Mouse (Mus musculus) midbrain, embryonic 14.5 days (tissue): Measurements from ENCODE around the gene Fibcd1. TPM values are rescaled to one million over a fixed set of nuclear protein-coding genes. Genes with fewer than 3 reads are reported as not detected.

ENCODE experiments used
- ATAC-seq: fragments of 200-750 bp; cut with Nextera tagmentation; 2 replicates; pipeline ENCODE4 v1.8.0; 2017; ENCODE audit warnings: moderate number of reproducible peaks, moderate library complexity; ENCODE audit not compliant: low FRiP score, low TSS enrichment
- DNase-seq: peaks from one replicate; pipeline ENCODE4 v3.0.0-alpha.2; 2015
- H3K27ac ChIP-seq: fragments of 300-500 bp; sonication (generic); replicated peaks from 2 replicates; pipeline ENCODE4 v1.5.1; 2014; ENCODE audit warnings: mild to moderate bottlenecking, low read depth, low read length, moderate library complexity
- H3K27me3 ChIP-seq: fragments of 300-500 bp; sonication (generic); 2 replicates; pipeline ENCODE4 v1.6.1; 2014; ENCODE audit warnings: low read length, control low read depth, mixed read lengths; ENCODE audit not compliant: control insufficient read depth, insufficient read depth
- H3K36me3 ChIP-seq: fragments of 300-500 bp; sonication (generic); 2 replicates; pipeline ENCODE4 v1.6.1; 2014; ENCODE audit warnings: low read length, control low read depth; ENCODE audit not compliant: control insufficient read depth, insufficient read depth
- H3K4me1 ChIP-seq: fragments of 300-500 bp; sonication (generic); 2 replicates; pipeline ENCODE4 v1.6.1; 2014; ENCODE audit warnings: mild to moderate bottlenecking, antibody characterized with exemption, low read length, control low read depth; ENCODE audit not compliant: control insufficient read depth, insufficient read depth
- H3K4me2 ChIP-seq: fragments of 300-500 bp; sonication (generic); 2 replicates; pipeline ENCODE4 v1.6.1; 2014; ENCODE audit warnings: mild to moderate bottlenecking, low read length, moderate library complexity
- H3K4me3 ChIP-seq: fragments of 300-500 bp; sonication (generic); replicated peaks from 2 replicates; pipeline ENCODE4 v1.5.1; 2014; ENCODE audit warnings: low read depth, low read length
- H3K9ac ChIP-seq: fragments of 300-500 bp; sonication (generic); replicated peaks from 2 replicates; pipeline ENCODE4 v1.6.1; 2014; ENCODE audit warnings: mild to moderate bottlenecking, low read length, moderate library complexity
- H3K9me3 ChIP-seq: fragments of 300-500 bp; sonication (generic); 2 replicates; pipeline ENCODE4 v1.6.1; 2016; ENCODE audit warnings: low read length, control low read depth, mixed read lengths; ENCODE audit not compliant: control insufficient read depth
- WGBS: fragments of 180-500 bp; shearing (Covaris S2); extraction: QIAGEN DNeasy Blood & Tissue Kit; methylation state at CpG from one replicate; pipeline ENCODE4 v1.1.7; 2014; 5-methylcytosine and 5-hydroxymethylcytosine counted together
- polyA plus RNA-seq: library from polyadenylated mRNA; unstranded; fragments of >200 nt; fragmentation: Nextera tagmentation; extraction: Ambion mirVana; gene quantifications from 2 replicates; pipeline ENCODE4 v1.2.1, GENCODE M21; 2014

Fibcd1 gene
- polyA plus RNA-seq, 1 experiment from 2014 or later: 14.8 TPM

- Histone ChIP-seq H3K27ac (no peak overlapping the region), H3K4me1 (no peaks in the 10 kb centered on the region), H3K4me2 (no peak overlapping the region), H3K4me3 (no peak overlapping the region), H3K9me3 (no peaks in the 10 kb centered on the region), H3K36me3 (peaks cover 52% of the 10 kb centered on the region), H3K27me3 (no peaks in the 10 kb centered on the region), H3K9ac (no peak overlapping the region)
- ATAC-seq: no peak
- DNase-seq: no peak
- 83% methylated on average over 2 of the region's 2 CpGs for WGBS
These were observed 66.5 kb downstream of the Fibcd1 start for GRCm38 (mm10) chr2:31779258-31779657.

GRCm38 (mm10) chr2:31776479-31776878 lies 69.3 kb downstream of the Fibcd1 start:
- no peak for ATAC-seq
- no peak overlapping the region for H3K9ac ChIP-seq
- H3K4me2 ChIP-seq: no peak overlapping the region
- no peak overlapping the region for H3K4me3 ChIP-seq
- no peaks in the 10 kb centered on the region for H3K9me3 ChIP-seq
- peaks cover 35% of the 10 kb centered on the region for H3K36me3 ChIP-seq
- H3K27me3 ChIP-seq: no peaks in the 10 kb centered on the region
- no peak for DNase-seq
- 95% methylated on average over 3 of the region's 3 CpGs for WGBS
- H3K27ac ChIP-seq: no peak overlapping the region
- no peaks in the 10 kb centered on the region for H3K4me1 ChIP-seq

- Histone ChIP-seq H3K4me1 (peaks cover 16% of the 10 kb centered on the region), H3K27ac (no peak overlapping the region), H3K27me3 (no peaks in the 10 kb centered on the region), H3K9ac (no peak overlapping the region), H3K36me3 (no peaks in the 10 kb centered on the region), H3K4me2 (no peak overlapping the region), H3K9me3 (no peaks in the 10 kb centered on the region), H3K4me3 (no peak overlapping the region)
- no peak for ATAC-seq
- 63% methylated on average over 7 of the region's 7 CpGs for WGBS
- no peak for DNase-seq
These were observed 74.9 kb downstream of the Fibcd1 start for GRCm38 (mm10) chr2:31770781-31771441.

GRCm38 (mm10) chr2:31769631-31770111 lies 76.1 kb downstream of the Fibcd1 start:
- no peak overlapping the region for H3K4me3 ChIP-seq
- ATAC-seq (no peak), DNase-seq (no peak)
- H3K4me2 ChIP-seq: no peak overlapping the region
- peaks cover 16% of the 10 kb centered on the region for H3K4me1 ChIP-seq
- no peak overlapping the region for H3K9ac ChIP-seq
- no peaks in the 10 kb centered on the region for H3K27me3 ChIP-seq
- H3K9me3 ChIP-seq: no peaks in the 10 kb centered on the region
- no peaks in the 10 kb centered on the region for H3K36me3 ChIP-seq
- 0 out of 2 replicates have a peak overlapping the region, but pooled peaks have one; percentile 21 for H3K27ac ChIP-seq
- WGBS: 49% methylated on average over 6 of the region's 6 CpGs

- no peak for DNase-seq
- Histone ChIP-seq H3K4me3 (no peak overlapping the region), H3K27ac (0 out of 2 replicates have a peak overlapping the region, but pooled peaks have one; percentile 14), H3K4me1 (peaks cover 16% of the 10 kb centered on the region), H3K36me3 (no peaks in the 10 kb centered on the region), H3K9me3 (no peaks in the 10 kb centered on the region), H3K27me3 (no peaks in the 10 kb centered on the region), H3K4me2 (no peak overlapping the region), H3K9ac (no peak overlapping the region)
- 56% methylated on average over 4 of the region's 4 CpGs for WGBS
- no peak for ATAC-seq
These were observed 76.7 kb downstream of the Fibcd1 start for GRCm38 (mm10) chr2:31769115-31769514.

GRCm38 (mm10) chr2:31767815-31768214 lies 78.0 kb downstream of the Fibcd1 start:
- DNase-seq (no peak), ATAC-seq (no peak)
- no peaks in the 10 kb centered on the region for H3K36me3 ChIP-seq
- H3K4me3 ChIP-seq: no peak overlapping the region
- no peaks in the 10 kb centered on the region for H3K9me3 ChIP-seq
- H3K9ac ChIP-seq: no peak overlapping the region
- no peak overlapping the region for H3K27ac ChIP-seq
- no peak overlapping the region for H3K4me2 ChIP-seq
- H3K27me3 ChIP-seq: no peaks in the 10 kb centered on the region
- WGBS: 85% methylated on average over 4 of the region's 4 CpGs
- H3K4me1 ChIP-seq: peaks cover 25% of the 10 kb centered on the region

GRCm38 (mm10) chr2:31767104-31767503 lies 78.7 kb downstream of the Fibcd1 start:
- WGBS: 95% methylated on average over 6 of the region's 6 CpGs
- Histone ChIP-seq H3K4me2 (no peak overlapping the region), H3K4me1 (peaks cover 31% of the 10 kb centered on the region), H3K27ac (no peak overlapping the region), H3K9me3 (no peaks in the 10 kb centered on the region), H3K9ac (no peak overlapping the region), H3K27me3 (no peaks in the 10 kb centered on the region), H3K36me3 (no peaks in the 10 kb centered on the region), H3K4me3 (no peak overlapping the region)
- ATAC-seq (no peak), DNase-seq (no peak)

Other genes with a start within 250 kb of the Fibcd1 start
- gene Prdm12, start 206.0 kb downstream of the Fibcd1 start, polyA plus RNA-seq: 3.1 and 4.7 TPM in 2 replicates
- gene Exosc2, start 175.3 kb downstream of the Fibcd1 start, polyA plus RNA-seq: 31.1 and 33.9 TPM in 2 replicates
- 19.6 and 27.6 TPM in 2 replicates for gene Abl1, start 157.6 kb downstream of the Fibcd1 start, polyA plus RNA-seq
- gene Qrfp, start 35.4 kb downstream of the Fibcd1 start, polyA plus RNA-seq: 0.13 TPM in 1 of 2 replicates, not detected in the other
- 1.1 and 6.6 TPM in 2 replicates for gene Lamc3, start 41.3 kb upstream of the Fibcd1 start, polyA plus RNA-seq
- gene Aif1l, start 104.1 kb upstream of the Fibcd1 start, polyA plus RNA-seq: 24.2 and 34.7 TPM in 2 replicates
- 48.2 and 59.9 TPM in 2 replicates for gene Nup214, start 128.4 kb upstream of the Fibcd1 start, polyA plus RNA-seq
- 0.50 and 0.59 TPM in 2 replicates for gene Fam78a, start 238.9 kb upstream of the Fibcd1 start, polyA plus RNA-seq
- 21.6 and 24.4 TPM in 2 replicates for gene Plpp7, start 249.5 kb upstream of the Fibcd1 start, polyA plus RNA-seq